Mouse (Mus musculus) lung, postnatal 0 days (tissue): ENCODE measurements around the gene Pkmyt1.

Source experiments
- CTCF ChIP-seq: IDR thresholded peaks from 2 replicates; pipeline ENCODE4 v1.5.1; 2016; ENCODE audit warnings: antibody characterized with exemption, mild to moderate bottlenecking
- EP300 ChIP-seq: IDR thresholded peaks from 2 replicates; pipeline ENCODE4 v1.6.1; 2016; ENCODE audit warnings: antibody characterized with exemption, mild to moderate bottlenecking, control low read depth

DNA sequence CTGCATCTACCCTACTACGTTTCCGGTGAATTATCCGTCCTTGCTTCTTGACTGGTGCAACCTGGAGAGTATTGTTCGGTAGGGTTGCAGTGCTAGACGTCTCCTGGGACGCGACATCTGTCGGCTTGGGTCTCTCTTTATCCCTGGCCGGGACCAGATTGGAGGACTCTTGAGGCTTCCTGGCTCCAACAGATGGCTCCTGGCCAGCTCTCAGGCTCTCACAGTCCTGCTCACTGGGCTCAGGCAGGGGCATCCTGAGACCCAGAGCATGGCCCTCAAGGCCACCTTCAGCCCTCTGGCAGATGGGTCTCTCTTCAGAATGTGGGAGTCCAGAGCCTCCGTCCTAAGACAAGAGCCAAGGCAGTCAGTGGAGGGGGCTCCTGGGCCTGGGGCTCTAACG is 36.8 kb downstream of the Pkmyt1 start:
- TF ChIP-seq CTCF (no peak), EP300 (no peak)
